Mouse (Mus musculus): ENCODE measurements around the gene Poll. TPM values are rescaled to one million over a fixed set of nuclear protein-coding genes. Genes with fewer than 3 reads are reported as not detected.

Poll gene
- 13.8 and 14.5 TPM in 2 replicates for polyA plus RNA-seq (2015; fragmentation: Nextera tagmentation; extraction: Ambion mirVana)

- ATAC-seq (replicated peaks), result peak; percentile 87
- Histone ChIP-seq H3K36me3 (replicated peaks) (no peaks in the 10 kb centered on the region), H3K4me3 (peak within 1 kb of the TSS; percentile 69), H3K4me2 (peak within 1 kb of the TSS; percentile 97), H3K9ac (peak within 1 kb of the TSS; percentile 75), H3K9me3 (no peaks in the 10 kb centered on the region), H3K27ac (peak within 1 kb of the TSS; percentile 67), H3K27me3 (replicated peaks) (peaks cover 23% of the 10 kb centered on the region), H3K4me1 (peaks cover 12% of the 10 kb centered on the region)
- under 1% methylated on average over 35 of the region's 35 CpGs for WGBS
Observed at GRCm38 (mm10) chr19:45560153-45560890, at the start of gene Poll, which contains the start of gene Gm17018. Gene Poll (minus strand): TSS chr19:45560531. Gene Gm17018 (plus strand): TSS chr19:45560615.

GRCm38 (mm10) chr19:45608648-45609339 lies 48.5 kb upstream of the Poll start:
- Histone ChIP-seq H3K4me2 (no peak overlapping the region), H3K4me1 (peaks cover 9% of the 10 kb centered on the region), H3K4me3 (no peak overlapping the region), H3K36me3 (replicated peaks) (no peaks in the 10 kb centered on the region), H3K9me3 (no peaks in the 10 kb centered on the region), H3K27ac (no peak overlapping the region), H3K27me3 (replicated peaks) (no peaks in the 10 kb centered on the region; the same call in 1 of the 2 replicates), H3K9ac (no peak overlapping the region)
- no peak for ATAC-seq (replicated peaks)
- 83% methylated on average over 13 of the region's 13 CpGs for WGBS

- 15% methylated on average over 7 of the region's 7 CpGs for WGBS
- no peak overlapping the region for H3K9ac ChIP-seq
- H3K36me3 ChIP-seq (replicated peaks), result no peaks in the 10 kb centered on the region
- H3K27me3 ChIP-seq (replicated peaks), result no peaks in the 10 kb centered on the region; the same call in 1 of the 2 replicates
- H3K27ac ChIP-seq, result no peak overlapping the region
- H3K9me3 ChIP-seq, result no peaks in the 10 kb centered on the region
- no peak overlapping the region for H3K4me2 ChIP-seq
- H3K4me1 ChIP-seq, result peaks cover 9% of the 10 kb centered on the region
- no peak overlapping the region for H3K4me3 ChIP-seq
- 0 out of 2 replicates have a peak, but pooled peaks have one; percentile 39 for ATAC-seq (replicated peaks)
Observed at GRCm38 (mm10) chr19:45607479-45607878, 47.1 kb upstream of the Poll start.

- H3K9me3 ChIP-seq, result no peaks in the 10 kb centered on the region
- no peak overlapping the region for H3K9ac ChIP-seq
- H3K27me3 ChIP-seq (replicated peaks), result no peaks in the 10 kb centered on the region; the same call in 1 of the 2 replicates
- no peak overlapping the region for H3K27ac ChIP-seq
- no peaks in the 10 kb centered on the region for H3K36me3 ChIP-seq (replicated peaks)
- no peak overlapping the region for H3K4me3 ChIP-seq
- ATAC-seq (replicated peaks), result no peak
- H3K4me2 ChIP-seq, result no peak overlapping the region
- WGBS, result 80% methylated on average over 4 of the region's 4 CpGs
- peaks cover 9% of the 10 kb centered on the region for H3K4me1 ChIP-seq
Observed at GRCm38 (mm10) chr19:45606701-45607100, 46.4 kb upstream of the Poll start.

GRCm38 (mm10) chr19:45602606-45603005 lies 42.3 kb upstream of the Poll start:
- H3K4me3 ChIP-seq, result no peak overlapping the region
- WGBS, result 89% methylated on average over 5 of the region's 5 CpGs
- H3K27me3 ChIP-seq (replicated peaks), result no peaks in the 10 kb centered on the region; the same call in 1 of the 2 replicates
- peaks cover 4% of the 10 kb centered on the region for H3K4me1 ChIP-seq
- no peak overlapping the region for H3K27ac ChIP-seq
- H3K9ac ChIP-seq, result no peak overlapping the region
- no peaks in the 10 kb centered on the region for H3K9me3 ChIP-seq
- no peak for ATAC-seq (replicated peaks)
- H3K36me3 ChIP-seq (replicated peaks), result no peaks in the 10 kb centered on the region
- H3K4me2 ChIP-seq, result no peak overlapping the region

GRCm38 (mm10) chr19:45597106-45597505 lies 36.8 kb upstream of the Poll start:
- WGBS, result 71% methylated on average over 4 of the region's 4 CpGs
- no peak overlapping the region for H3K9ac ChIP-seq
- H3K27me3 ChIP-seq (replicated peaks), result 0 out of 2 replicates have a peak, but pooled peaks cover under 1% of the 10 kb centered on the region
- no peak overlapping the region for H3K4me3 ChIP-seq
- peaks cover 11% of the 10 kb centered on the region; the same call in 1 of the 2 replicates for H3K4me1 ChIP-seq
- H3K36me3 ChIP-seq (replicated peaks), result no peaks in the 10 kb centered on the region
- no peak for ATAC-seq (replicated peaks)
- H3K4me2 ChIP-seq, result no peak overlapping the region
- no peaks in the 10 kb centered on the region for H3K9me3 ChIP-seq
- H3K27ac ChIP-seq, result no peak overlapping the region

- Histone ChIP-seq H3K27ac (no peak overlapping the region), H3K27me3 (replicated peaks) (0 out of 2 replicates have a peak, but pooled peaks cover 3% of the 10 kb centered on the region), H3K4me2 (no peak overlapping the region), H3K36me3 (replicated peaks) (no peaks in the 10 kb centered on the region), H3K9ac (no peak overlapping the region), H3K4me3 (no peak overlapping the region), H3K4me1 (peaks cover 11% of the 10 kb centered on the region; the same call in 1 of the 2 replicates), H3K9me3 (no peaks in the 10 kb centered on the region)
- WGBS, result 56% methylated on average over 6 of the region's 6 CpGs
- ATAC-seq (replicated peaks), result no peak
Observed at GRCm38 (mm10) chr19:45596434-45596833, 36.1 kb upstream of the Poll start.

GRCm38 (mm10) chr19:45596019-45596418 lies 35.7 kb upstream of the Poll start:
- Histone ChIP-seq H3K27me3 (replicated peaks) (0 out of 2 replicates have a peak, but pooled peaks cover 3% of the 10 kb centered on the region), H3K4me3 (no peak overlapping the region)
- peak; percentile 75 for ATAC-seq (replicated peaks)

GRCm38 (mm10) chr19:45595481-45595880 lies 35.1 kb upstream of the Poll start:
- no peak overlapping the region for H3K27ac ChIP-seq
- no peaks in the 10 kb centered on the region for H3K36me3 ChIP-seq (replicated peaks)
- no peaks in the 10 kb centered on the region for H3K9me3 ChIP-seq
- H3K4me3 ChIP-seq, result no peak overlapping the region
- no peak overlapping the region for H3K4me2 ChIP-seq
- no peak for ATAC-seq (replicated peaks)
- H3K27me3 ChIP-seq (replicated peaks), result 0 out of 2 replicates have a peak, but pooled peaks cover 3% of the 10 kb centered on the region
- no peak overlapping the region for H3K9ac ChIP-seq
- peaks cover 11% of the 10 kb centered on the region; the same call in 1 of the 2 replicates for H3K4me1 ChIP-seq
- WGBS, result 88% methylated on average over 6 of the region's 6 CpGs

More at GRCm38 (mm10) chr19:45596019-45596418, 35.7 kb upstream of the Poll start:
- Histone ChIP-seq H3K9ac (no peak overlapping the region), H3K9me3 (no peaks in the 10 kb centered on the region), H3K4me2 (no peak overlapping the region), H3K4me1 (peaks cover 11% of the 10 kb centered on the region; the same call in 1 of the 2 replicates), H3K27ac (no peak overlapping the region), H3K36me3 (replicated peaks) (no peaks in the 10 kb centered on the region)
- WGBS, result 9% methylated on average over 7 of the region's 7 CpGs

GRCm38 (mm10) chr19:45594079-45594478 lies 33.7 kb upstream of the Poll start:
- no peak overlapping the region for H3K4me2 ChIP-seq
- H3K27me3 ChIP-seq (replicated peaks), result 0 out of 2 replicates have a peak, but pooled peaks cover 3% of the 10 kb centered on the region
- no peak overlapping the region for H3K9ac ChIP-seq
- H3K36me3 ChIP-seq (replicated peaks), result no peaks in the 10 kb centered on the region
- H3K27ac ChIP-seq, result no peak overlapping the region
- H3K9me3 ChIP-seq, result no peaks in the 10 kb centered on the region
- H3K4me3 ChIP-seq, result no peak overlapping the region
- 93% methylated on average over 7 of the region's 7 CpGs for WGBS
- H3K4me1 ChIP-seq, result peaks cover 11% of the 10 kb centered on the region; the same call in 1 of the 2 replicates
- no peak for ATAC-seq (replicated peaks)

- WGBS, result 89% methylated on average over 9 of the region's 9 CpGs
Observed at GRCm38 (mm10) chr19:45592916-45593315, 32.6 kb upstream of the Poll start.

GRCm38 (mm10) chr19:45591704-45592103 lies 31.4 kb upstream of the Poll start:
- Histone ChIP-seq H3K9me3 (no peaks in the 10 kb centered on the region), H3K27ac (no peak overlapping the region), H3K4me3 (no peak overlapping the region), H3K4me2 (no peak overlapping the region), H3K36me3 (replicated peaks) (no peaks in the 10 kb centered on the region), H3K9ac (no peak overlapping the region), H3K27me3 (replicated peaks) (peaks cover 15% of the 10 kb centered on the region), H3K4me1 (peaks cover 12% of the 10 kb centered on the region)
- 87% methylated on average over 7 of the region's 7 CpGs for WGBS
- ATAC-seq (replicated peaks), result no peak

More at GRCm38 (mm10) chr19:45592916-45593315, 32.6 kb upstream of the Poll start:
- H3K4me3 ChIP-seq, result no peak overlapping the region
- no peak overlapping the region for H3K27ac ChIP-seq
- H3K36me3 ChIP-seq (replicated peaks), result no peaks in the 10 kb centered on the region
- no peak overlapping the region for H3K9ac ChIP-seq
- H3K4me2 ChIP-seq, result no peak overlapping the region
- peaks cover 9% of the 10 kb centered on the region; the same call in 1 of the 2 replicates for H3K27me3 ChIP-seq (replicated peaks)
- H3K9me3 ChIP-seq, result no peaks in the 10 kb centered on the region
- peaks cover 11% of the 10 kb centered on the region; the same call in 1 of the 2 replicates for H3K4me1 ChIP-seq
- no peak for ATAC-seq (replicated peaks)

All from midbrain, embryonic 15.5 days (tissue).